Mouse (Mus musculus): ENCODE measurements around the gene Taar7b.

Gene Taar7b

GRCm38 (mm10) chr10:23999639-24000038, at the start of gene Taar7b:
Gene Taar7b, plus strand, starts transcription at chr10:23999939.
- DNase-seq (ENCODE audit: low spot score) = no peak

- DNase-seq (ENCODE audit: low spot score) = no peak
Observed at GRCm38 (mm10) chr10:23951714-23952113, 48.0 kb upstream of the Taar7b start.

GRCm38 (mm10) chr10:23959071-23959470, 40.7 kb upstream of the Taar7b start:
- DNase-seq (ENCODE audit: low spot score) = no peak

- no peak for DNase-seq (ENCODE audit: low spot score)
Observed at GRCm38 (mm10) chr10:23960444-23960915, 39.3 kb upstream of the Taar7b start, which contains the start of gene Taar4. Gene Taar4, plus strand, starts transcription at chr10:23960494.

- DNase-seq (ENCODE audit: low spot score) = no peak
Observed at GRCm38 (mm10) chr10:23963444-23963843, 36.3 kb upstream of the Taar7b start.

GRCm38 (mm10) chr10:23964921-23965610, 34.7 kb upstream of the Taar7b start:
- DNase-seq (ENCODE audit: low spot score) = no peak

- DNase-seq (ENCODE audit: low spot score) = no peak
Observed at GRCm38 (mm10) chr10:23970656-23971165, 29.0 kb upstream of the Taar7b start, which contains the start of gene Taar5. Gene Taar5, plus strand, starts transcription at chr10:23970706.

- DNase-seq (ENCODE audit: low spot score) = no peak
Observed at GRCm38 (mm10) chr10:23971256-23971655, 28.5 kb upstream of the Taar7b start.

- no peak for DNase-seq (ENCODE audit: low spot score)
Observed at GRCm38 (mm10) chr10:23977958-23978357, 21.8 kb upstream of the Taar7b start.

- DNase-seq (ENCODE audit: low spot score) = peak; percentile 53
Observed at GRCm38 (mm10) chr10:23978901-23979705, 20.6 kb upstream of the Taar7b start.

GRCm38 (mm10) chr10:23985546-23985945, 14.2 kb upstream of the Taar7b start, which contains the start of gene Taar6:
Gene Taar6, minus strand, starts transcription at chr10:23985646.
- no peak for DNase-seq (ENCODE audit: low spot score)

- no peak for DNase-seq (ENCODE audit: low spot score)
Observed at GRCm38 (mm10) chr10:23986419-23986818, 13.3 kb upstream of the Taar7b start.

- no peak for DNase-seq (ENCODE audit: low spot score)
Observed at GRCm38 (mm10) chr10:23993381-23993780, 6.4 kb upstream of the Taar7b start, which contains the start of gene Taar7a. Gene Taar7a, minus strand, starts transcription at chr10:23993481.

GRCm38 (mm10) chr10:24006442-24006841, 6.7 kb downstream of the Taar7b start:
- no peak for DNase-seq (ENCODE audit: low spot score)

GRCm38 (mm10) chr10:24007034-24007433, 7.3 kb downstream of the Taar7b start:
- DNase-seq (ENCODE audit: low spot score) = no peak

GRCm38 (mm10) chr10:24008143-24008542, 8.4 kb downstream of the Taar7b start:
- no peak for DNase-seq (ENCODE audit: low spot score)

GRCm38 (mm10) chr10:24026922-24027321, 27.2 kb downstream of the Taar7b start, which contains the start of gene Taar7d:
Gene Taar7d, plus strand, starts transcription at chr10:24027222.
- no peak for DNase-seq (ENCODE audit: low spot score)

GRCm38 (mm10) chr10:24031347-24031746, 31.6 kb downstream of the Taar7b start:
- DNase-seq (ENCODE audit: low spot score) = no peak

GRCm38 (mm10) chr10:24037314-24037713, 37.6 kb downstream of the Taar7b start, which contains the start of gene Taar7e:
Gene Taar7e, plus strand, starts transcription at chr10:24037614.
- no peak for DNase-seq (ENCODE audit: low spot score)

- DNase-seq (ENCODE audit: low spot score) = no peak
Observed at GRCm38 (mm10) chr10:24040120-24040869, 40.6 kb downstream of the Taar7b start.

- DNase-seq (ENCODE audit: low spot score) = no peak
Observed at GRCm38 (mm10) chr10:24049210-24049609, 49.5 kb downstream of the Taar7b start, which contains the start of gene Taar7f. Gene Taar7f, plus strand, starts transcription at chr10:24049510.
